Mouse (Mus musculus) neural tube, embryonic 14.5 days (tissue): ENCODE results near the gene Dpyd. TPM values are rescaled to one million over a fixed set of nuclear protein-coding genes. Genes with fewer than 3 reads are reported as not detected.

Experiments used
- ATAC-seq: fragments of 200-750 bp; cut with Nextera tagmentation; 2 replicates; pipeline ENCODE4 v1.8.0; 2017; ENCODE audit warnings: low read depth, mild to moderate bottlenecking, moderate TSS enrichment, moderate library complexity
- H3K27ac ChIP-seq: fragments of 300-500 bp; sonication (generic); 2 replicates; pipeline ENCODE4 v1.5.1; 2014; ENCODE audit warnings: low read depth, mild to moderate bottlenecking, control low read depth, low read length, moderate library complexity, mixed read lengths
- H3K27me3 ChIP-seq: fragments of 300-500 bp; sonication (generic); 2 replicates; pipeline ENCODE4 v1.6.1; 2014; ENCODE audit warnings: low read length; ENCODE audit not compliant: control insufficient read depth, insufficient read depth
- H3K36me3 ChIP-seq: fragments of 300-500 bp; sonication (generic); 2 replicates; pipeline ENCODE4 v1.6.1; 2014; ENCODE audit warnings: low read length, mixed read lengths; ENCODE audit not compliant: control insufficient read depth, insufficient read depth
- H3K4me1 ChIP-seq: fragments of 300-500 bp; sonication (generic); 2 replicates; pipeline ENCODE4 v1.6.1; 2014; ENCODE audit warnings: low read length; ENCODE audit not compliant: control insufficient read depth, insufficient read depth
- H3K4me2 ChIP-seq: fragments of 300-500 bp; sonication (generic); 2 replicates; pipeline ENCODE4 v1.6.1; 2014; ENCODE audit warnings: mild to moderate bottlenecking, low read depth, low read length, control low read depth
- H3K4me3 ChIP-seq: fragments of 300-500 bp; sonication (generic); 2 replicates; pipeline ENCODE4 v1.5.1; 2014; ENCODE audit warnings: low read depth, low read length, control low read depth, mixed read lengths
- H3K9ac ChIP-seq: fragments of 300-500 bp; sonication (generic); replicated peaks from 2 replicates; pipeline ENCODE4 v1.6.1; 2014; ENCODE audit warnings: low read depth, mild to moderate bottlenecking, control low read depth, low read length, mixed read lengths
- H3K9me3 ChIP-seq: fragments of 300-500 bp; sonication (generic); 2 replicates; pipeline ENCODE4 v1.6.1; 2016; ENCODE audit warnings: low read length; ENCODE audit not compliant: control insufficient read depth
- WGBS: fragments of 180-500 bp; shearing (Covaris S2); extraction: QIAGEN DNeasy Blood & Tissue Kit; methylation state at CpG from one replicate; pipeline ENCODE4 v1.1.7; 2014; 5-methylcytosine and 5-hydroxymethylcytosine counted together
- polyA plus RNA-seq: library from polyadenylated mRNA; unstranded; fragments of >200 nt; fragmentation: Nextera tagmentation; extraction: Ambion mirVana; gene quantifications from 2 replicates; pipeline ENCODE4 v1.2.1, GENCODE M21; 2014

Gene Dpyd
- polyA plus RNA-seq, 1 experiment from 2014 or later, result 10.2 TPM

DNA sequence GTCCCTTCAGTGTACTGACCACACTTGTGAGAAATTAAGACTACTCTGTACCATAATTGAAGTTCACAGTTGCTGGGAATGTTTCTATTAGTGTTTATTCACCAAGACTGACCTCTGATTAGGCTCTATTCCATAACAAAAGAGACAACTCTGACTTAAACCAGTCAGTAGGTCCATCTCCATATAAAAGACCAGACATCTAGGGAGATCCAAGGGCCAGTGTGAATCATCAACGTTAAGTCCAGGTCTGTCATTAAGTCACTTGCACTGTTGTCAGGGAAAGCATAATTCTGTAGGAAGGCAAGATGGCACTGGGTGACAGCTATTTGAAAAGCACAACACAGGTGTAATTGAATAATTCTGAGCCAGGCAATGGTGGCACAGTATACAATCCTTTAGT lies 566.1 kb downstream of the Dpyd start:
- Histone ChIP-seq H3K27ac (no peak overlapping the region), H3K4me1 (no peaks in the 10 kb centered on the region), H3K4me3 (no peak overlapping the region), H3K9me3 (no peaks in the 10 kb centered on the region), H3K36me3 (no peaks in the 10 kb centered on the region), H3K27me3 (no peaks in the 10 kb centered on the region), H3K4me2 (no peak overlapping the region), H3K9ac (no peak overlapping the region)
- WGBS, result 71% methylated on average over 1 of the region's 1 CpGs
- no peak for ATAC-seq

DNA sequence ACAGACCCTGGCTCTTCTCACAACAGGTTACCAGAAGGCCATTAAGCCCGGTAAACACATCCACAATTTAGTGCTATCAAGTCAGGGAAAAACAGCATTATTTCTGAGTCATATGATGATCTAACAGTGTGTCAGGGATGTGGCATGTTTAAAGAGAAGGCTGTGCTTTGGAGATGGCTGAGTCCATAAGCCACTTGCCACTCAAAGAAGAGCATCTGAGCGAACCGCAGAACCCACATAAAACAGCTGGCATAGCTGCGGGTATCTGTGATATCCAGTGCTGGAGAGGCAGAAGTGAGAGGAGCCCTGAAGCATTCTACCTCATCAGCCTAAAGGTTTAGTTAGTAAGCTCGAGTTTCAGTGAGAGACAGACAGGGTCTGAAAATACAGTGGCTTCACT lies 581.1 kb downstream of the Dpyd start:
- no peaks in the 10 kb centered on the region for H3K27me3 ChIP-seq
- no peaks in the 10 kb centered on the region for H3K4me1 ChIP-seq
- H3K27ac ChIP-seq, result 0 out of 2 replicates have a peak overlapping the region, but pooled peaks have one; percentile 25
- no peaks in the 10 kb centered on the region for H3K36me3 ChIP-seq
- no peaks in the 10 kb centered on the region for H3K9me3 ChIP-seq
- H3K4me3 ChIP-seq, result no peak overlapping the region
- peak; percentile 49; the same call in 1 of the 2 replicates for ATAC-seq
- H3K4me2 ChIP-seq, result no peak overlapping the region
- no peak overlapping the region for H3K9ac ChIP-seq
- 45% methylated on average over 5 of the region's 5 CpGs for WGBS

DNA sequence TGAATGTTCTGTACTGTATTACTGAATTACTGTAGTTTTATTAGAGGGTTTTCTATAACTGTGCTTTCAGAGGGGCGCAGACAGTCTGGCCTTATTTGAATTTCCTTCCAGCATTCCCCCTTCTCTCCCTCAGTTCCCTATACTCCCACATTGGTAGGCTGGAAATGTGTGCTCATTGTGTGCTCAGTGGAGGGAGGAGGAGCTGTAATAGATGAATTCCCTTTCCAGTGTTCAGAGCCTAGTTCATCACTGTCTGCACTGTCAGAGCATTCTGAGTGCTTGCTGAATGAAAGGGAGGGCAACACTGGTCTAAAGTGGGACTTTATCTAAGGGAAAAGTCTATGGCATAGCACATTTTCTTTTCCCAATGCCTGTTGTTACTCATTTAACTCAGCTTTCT lies 582.9 kb downstream of the Dpyd start:
- 89% methylated on average over 1 of the region's 1 CpGs for WGBS
- peak; percentile 41; the same call in 1 of the 2 replicates for ATAC-seq
- H3K9me3 ChIP-seq, result no peaks in the 10 kb centered on the region
- H3K4me3 ChIP-seq, result no peak overlapping the region
- H3K4me2 ChIP-seq, result no peak overlapping the region
- no peaks in the 10 kb centered on the region for H3K27me3 ChIP-seq
- no peak overlapping the region for H3K9ac ChIP-seq
- no peak overlapping the region for H3K27ac ChIP-seq
- no peaks in the 10 kb centered on the region for H3K4me1 ChIP-seq
- H3K36me3 ChIP-seq, result no peaks in the 10 kb centered on the region

DNA sequence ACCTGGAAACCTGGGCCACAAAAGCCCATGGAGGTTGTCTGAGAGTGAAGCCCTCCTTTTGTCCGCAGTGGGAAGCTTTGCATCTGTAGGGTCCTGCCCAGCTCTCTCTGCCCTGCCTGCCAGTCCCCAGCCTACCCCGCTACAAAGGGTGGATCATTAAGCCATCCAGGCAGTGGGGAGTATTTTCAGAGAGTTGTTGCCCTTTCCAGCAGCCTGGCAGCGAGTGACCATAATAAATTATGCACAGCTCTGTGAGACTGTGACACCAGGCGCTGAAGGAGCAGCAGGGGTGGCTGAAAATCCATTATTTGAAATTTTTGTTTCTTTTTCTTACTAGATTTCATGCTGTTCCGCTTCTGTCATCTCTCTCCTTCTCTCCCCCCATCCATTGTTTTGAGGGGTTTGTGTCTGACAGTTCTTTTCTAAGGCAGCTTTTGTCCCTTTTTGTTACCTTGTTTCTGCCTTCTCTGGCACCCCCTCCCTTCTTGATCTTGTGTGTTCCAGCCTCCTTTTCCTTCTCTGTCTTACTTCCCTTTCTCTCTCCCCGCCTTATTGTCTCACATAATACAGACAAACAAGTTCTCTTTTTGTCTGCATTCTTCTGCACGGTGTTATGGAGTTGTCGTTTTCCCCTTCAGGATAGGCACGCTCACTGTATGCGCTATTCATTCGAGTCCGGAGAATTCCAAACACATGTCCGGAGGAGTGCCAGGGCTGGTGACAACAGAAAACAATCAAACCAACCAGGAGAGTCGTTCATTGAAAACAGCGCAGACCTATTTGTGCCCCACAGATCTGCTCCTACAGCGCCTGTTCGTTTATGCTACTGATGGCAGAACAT lies 592.9 kb downstream of the Dpyd start:
- Histone ChIP-seq H3K27ac (peak overlapping the region; percentile 44; the same call in 1 of the 2 replicates), H3K4me2 (peak overlapping the region; percentile 47), H3K36me3 (no peaks in the 10 kb centered on the region), H3K9me3 (no peaks in the 10 kb centered on the region), H3K27me3 (no peaks in the 10 kb centered on the region), H3K4me3 (peak overlapping the region; percentile 25), H3K9ac (peak overlapping the region; percentile 41), H3K4me1 (peaks cover 8% of the 10 kb centered on the region; the same call in 1 of the 2 replicates)
- ATAC-seq, result peak; percentile 93
- 4% methylated on average over 17 of the region's 17 CpGs for WGBS

DNA sequence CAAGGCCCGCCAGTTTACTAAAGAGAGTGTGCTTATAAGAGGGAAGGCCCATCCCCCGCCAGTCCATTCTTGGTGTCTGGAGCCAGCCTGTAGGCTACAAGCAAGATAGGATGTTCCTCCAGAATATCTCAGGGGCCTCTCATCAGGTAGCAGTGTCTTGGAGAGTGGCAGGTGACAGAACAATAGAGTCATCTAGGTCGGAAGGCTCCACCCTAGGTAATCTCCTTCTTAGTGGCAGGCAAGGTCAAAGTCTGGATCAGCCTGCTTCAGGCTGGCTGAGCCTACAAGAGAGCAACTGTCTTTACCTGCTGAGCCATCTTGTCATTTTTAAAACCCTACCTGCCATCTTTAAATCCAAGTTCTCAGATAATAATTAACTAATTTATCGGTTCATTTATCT lies 596.7 kb downstream of the Dpyd start:
- H3K36me3 ChIP-seq, result no peaks in the 10 kb centered on the region
- no peaks in the 10 kb centered on the region for H3K9me3 ChIP-seq
- H3K4me3 ChIP-seq, result no peak overlapping the region
- WGBS, result 92% methylated on average over 4 of the region's 4 CpGs
- peaks cover 8% of the 10 kb centered on the region; the same call in 1 of the 2 replicates for H3K4me1 ChIP-seq
- no peak overlapping the region for H3K27ac ChIP-seq
- H3K9ac ChIP-seq, result no peak overlapping the region
- H3K27me3 ChIP-seq, result no peaks in the 10 kb centered on the region
- no peak for ATAC-seq
- no peak overlapping the region for H3K4me2 ChIP-seq

DNA sequence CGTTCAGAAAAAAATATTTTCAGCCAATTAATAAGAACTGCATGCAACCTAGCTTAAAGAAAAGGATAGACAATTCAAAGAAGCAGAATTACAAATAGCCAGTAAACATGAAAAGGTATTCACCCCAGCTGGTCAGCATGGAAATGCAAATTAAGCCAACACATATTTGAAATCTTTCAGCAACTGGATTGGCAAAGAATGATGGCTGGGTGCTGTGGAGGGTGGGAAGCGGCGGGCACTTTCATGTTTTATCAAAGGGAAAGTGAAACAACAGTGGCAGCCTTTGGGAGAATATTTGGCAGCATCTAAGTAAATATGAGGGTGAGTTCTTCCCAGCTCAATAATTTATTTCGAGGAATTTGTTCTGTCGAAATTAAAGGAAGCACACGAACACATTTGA lies 603.8 kb downstream of the Dpyd start:
- no peak for ATAC-seq
- Histone ChIP-seq H3K4me2 (no peak overlapping the region), H3K36me3 (no peaks in the 10 kb centered on the region), H3K9me3 (no peaks in the 10 kb centered on the region), H3K4me3 (no peak overlapping the region), H3K9ac (no peak overlapping the region), H3K27ac (no peak overlapping the region), H3K4me1 (no peaks in the 10 kb centered on the region), H3K27me3 (no peaks in the 10 kb centered on the region)
- 49% methylated on average over 6 of the region's 6 CpGs for WGBS

DNA sequence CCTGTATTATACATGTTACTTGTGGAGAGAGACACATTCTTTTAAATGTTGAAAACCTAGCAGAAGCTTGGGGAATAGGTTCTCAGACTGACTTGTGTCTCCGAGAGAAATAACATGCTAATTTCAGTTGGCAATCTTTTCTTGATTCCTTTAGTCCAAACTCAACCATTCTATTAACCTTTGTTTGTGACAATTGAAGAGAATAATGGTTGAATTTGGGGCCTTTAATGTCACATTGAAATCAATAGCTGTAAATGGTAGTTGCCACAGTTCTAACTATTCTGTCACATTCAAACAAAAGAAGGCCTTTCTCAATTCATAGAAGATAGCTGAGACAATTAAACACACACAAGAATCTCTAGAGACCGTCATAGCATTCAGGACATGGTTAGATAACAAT lies 606.2 kb downstream of the Dpyd start:
- H3K27me3 ChIP-seq, result no peaks in the 10 kb centered on the region
- H3K9ac ChIP-seq, result no peak overlapping the region
- no peak overlapping the region for H3K4me3 ChIP-seq
- ATAC-seq, result no peak
- 18% methylated on average over 2 of the region's 2 CpGs for WGBS
- H3K36me3 ChIP-seq, result no peaks in the 10 kb centered on the region
- H3K4me2 ChIP-seq, result no peak overlapping the region
- H3K4me1 ChIP-seq, result no peaks in the 10 kb centered on the region
- H3K9me3 ChIP-seq, result no peaks in the 10 kb centered on the region
- no peak overlapping the region for H3K27ac ChIP-seq

DNA sequence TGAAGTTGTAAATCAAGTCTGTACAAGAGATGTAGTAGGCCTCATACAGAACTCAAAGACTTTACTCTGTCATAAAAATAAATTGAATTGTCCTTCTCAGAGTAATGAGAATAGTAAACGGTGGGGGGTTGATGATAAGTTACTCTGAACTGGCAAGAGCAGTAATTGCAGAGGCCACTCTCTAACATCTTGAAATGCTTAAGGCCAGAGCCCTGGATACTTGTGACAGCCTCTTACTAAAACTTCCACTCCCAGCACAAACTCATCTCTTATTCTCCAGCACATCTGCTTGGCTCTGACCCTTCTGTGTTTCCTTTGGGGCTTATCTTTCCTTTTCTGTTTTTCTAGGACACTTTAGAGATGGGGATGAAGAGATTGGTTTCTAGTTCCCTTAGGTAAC lies 606.7 kb downstream of the Dpyd start:
- H3K27me3 ChIP-seq, result no peaks in the 10 kb centered on the region
- no peak for ATAC-seq
- H3K4me2 ChIP-seq, result no peak overlapping the region
- H3K36me3 ChIP-seq, result no peaks in the 10 kb centered on the region
- H3K9ac ChIP-seq, result no peak overlapping the region
- H3K27ac ChIP-seq, result no peak overlapping the region
- no peaks in the 10 kb centered on the region for H3K4me1 ChIP-seq
- WGBS, result 0% methylated on average over 1 of the region's 1 CpGs
- no peaks in the 10 kb centered on the region for H3K9me3 ChIP-seq
- H3K4me3 ChIP-seq, result no peak overlapping the region

DNA sequence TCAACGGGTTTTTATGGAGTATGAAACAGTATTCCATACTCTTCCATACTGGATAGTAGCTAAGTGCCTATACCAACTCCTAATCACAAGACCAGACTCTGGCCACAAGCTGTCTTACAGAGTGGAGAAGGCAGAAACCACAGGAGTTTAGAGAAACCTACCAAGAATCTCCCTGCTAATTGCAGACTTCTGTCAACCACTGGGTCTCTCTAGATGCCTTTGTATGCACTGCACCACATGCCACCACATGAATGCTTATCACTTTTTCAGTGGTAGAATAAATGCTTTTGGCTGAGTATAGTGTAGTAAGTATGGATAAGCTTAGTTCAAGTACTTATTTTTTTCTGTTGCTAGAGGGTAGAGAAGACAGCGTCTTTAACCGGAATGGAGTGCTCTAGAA lies 621.3 kb downstream of the Dpyd start:
- no peaks in the 10 kb centered on the region for H3K36me3 ChIP-seq
- WGBS, result 91% methylated on average over 3 of the region's 3 CpGs
- no peaks in the 10 kb centered on the region for H3K9me3 ChIP-seq
- no peak overlapping the region for H3K9ac ChIP-seq
- H3K27ac ChIP-seq, result no peak overlapping the region
- no peaks in the 10 kb centered on the region for H3K27me3 ChIP-seq
- no peaks in the 10 kb centered on the region for H3K4me1 ChIP-seq
- H3K4me2 ChIP-seq, result no peak overlapping the region
- no peak for ATAC-seq
- no peak overlapping the region for H3K4me3 ChIP-seq
